Mouse (Mus musculus): Measurements from ENCODE around the gene Slc6a12.

The Slc6a12 gene

GRCm38 (mm10) chr6:121412558-121413297, 69.9 kb downstream of the Slc6a12 start:
- DNase-seq (ENCODE audit: low spot score) = no peak
